Comparison of ENCODE assay signal across 27 mouse cellular contexts in genomic region chr17:72153038-72153437, GRCm38 (mm10).
"Had no signal": no experiment of that assay in that cellular context is flagged by ENCODE, and none has a peak within 500 bp of the region (broad histone marks: within the 10 kb centered on the region; RNA-seq: fewer than 3 reads in every experiment).

No protein-coding gene starts in this region.

- H3K9ac ChIP-seq: embryonic facial prominence, embryonic 12.5 days; embryonic facial prominence, embryonic 13.5 days; embryonic facial prominence, embryonic 15.5 days; forebrain, embryonic 12.5 days; forebrain, embryonic 13.5 days; forebrain, embryonic 15.5 days; forebrain, postnatal 0 days had no signal

- H3K4me1 ChIP-seq: embryonic facial prominence, embryonic 12.5 days; embryonic facial prominence, embryonic 13.5 days; embryonic facial prominence, embryonic 15.5 days; forebrain, embryonic 10.5 days; forebrain, embryonic 12.5 days; forebrain, embryonic 13.5 days; forebrain, embryonic 15.5 days had no signal

- H3K4me3 ChIP-seq: embryonic facial prominence, embryonic 10.5 days; embryonic facial prominence, embryonic 12.5 days; embryonic facial prominence, embryonic 13.5 days; embryonic facial prominence, embryonic 15.5 days; erythroblast, embryonic 14.5 days; forebrain, embryonic 10.5 days; forebrain, embryonic 12.5 days; forebrain, embryonic 13.5 days; forebrain, embryonic 15.5 days; gastrocnemius, adult 2 months had no signal

- H3K9me3 ChIP-seq: embryonic facial prominence, embryonic 13.5 days; embryonic facial prominence, embryonic 15.5 days; forebrain, embryonic 15.5 days had no signal

- H3K27me3 ChIP-seq: embryonic facial prominence, embryonic 12.5 days; embryonic facial prominence, embryonic 13.5 days; embryonic facial prominence, embryonic 15.5 days; forebrain, embryonic 12.5 days; forebrain, embryonic 13.5 days; forebrain, embryonic 15.5 days had no signal

- H3K27ac ChIP-seq: embryonic facial prominence, embryonic 10.5 days; embryonic facial prominence, embryonic 12.5 days; embryonic facial prominence, embryonic 13.5 days; embryonic facial prominence, embryonic 15.5 days; forebrain, embryonic 10.5 days; forebrain, embryonic 12.5 days; forebrain, embryonic 13.5 days; forebrain, embryonic 15.5 days; gastrocnemius, adult 2 months had no signal

- H3K36me3 ChIP-seq: embryonic facial prominence, embryonic 10.5 days; embryonic facial prominence, embryonic 12.5 days; embryonic facial prominence, embryonic 13.5 days; embryonic facial prominence, embryonic 15.5 days; forebrain, embryonic 10.5 days; forebrain, embryonic 12.5 days; forebrain, embryonic 15.5 days had no signal

- ATAC-seq: forebrain, embryonic 13.5 days; forebrain, embryonic 14.5 days; forebrain, embryonic 15.5 days; forebrain, embryonic 16.5 days; forebrain, postnatal 0 days had no signal

- DNase-seq: cerebellum, adult 2 months; cerebellum, adult 8-10 months; cerebellum, adult 9-10 months; cerebellum, adult 9-11 months; cerebellum, postnatal 10 days; cerebellum, postnatal 14 days; cerebellum, postnatal 25 days; cerebellum, postnatal 36 days; embryo, embryonic 11 days; forebrain, postnatal 0 days; gastrocnemius, adult 2 months; gastrocnemius, postnatal 10 days; gastrocnemius, postnatal 14 days; gastrocnemius, postnatal 25 days; gastrocnemius, postnatal 36 days; heart, adult 18-20 months had no signal
